Mouse (Mus musculus) heart, postnatal 0 days (tissue): ENCODE measurements around the gene Tgfbr1. TPM values are rescaled to one million over a fixed set of nuclear protein-coding genes. Genes with fewer than 3 reads are reported as not detected.

ENCODE experiments used
- ATAC-seq: fragments of 200-750 bp; cut with Nextera tagmentation; 2 replicates; pipeline ENCODE4 v1.8.0; 2017; ENCODE audit warnings: low read depth, moderate number of reproducible peaks, moderate library complexity; ENCODE audit not compliant: insufficient read depth
- DNase-seq: peaks from one replicate; pipeline ENCODE4 v3.0.0-alpha.2; 2016; ENCODE audit warnings: low spot score
- H3K27ac ChIP-seq: fragments of 300-500 bp; sonication (generic); 2 replicates; pipeline ENCODE4 v1.5.1; 2014; ENCODE audit warnings: low read depth, mild to moderate bottlenecking
- H3K27me3 ChIP-seq: fragments of 300-500 bp; sonication (generic); 2 replicates; pipeline ENCODE4 v1.6.1; 2014; ENCODE audit warnings: low read length, mixed read lengths; ENCODE audit not compliant: control insufficient read depth, insufficient read depth
- H3K36me3 ChIP-seq: fragments of 300-500 bp; sonication (generic); replicated peaks from 2 replicates; pipeline ENCODE4 v1.6.1; 2014; ENCODE audit warnings: low read length, mixed read lengths; ENCODE audit not compliant: control insufficient read depth, insufficient read depth
- H3K4me1 ChIP-seq: fragments of 300-500 bp; sonication (generic); 2 replicates; pipeline ENCODE4 v1.6.1; 2014; ENCODE audit warnings: antibody characterized with exemption; ENCODE audit not compliant: control insufficient read depth, insufficient read depth
- H3K4me2 ChIP-seq: fragments of 300-500 bp; sonication (generic); 2 replicates; pipeline ENCODE4 v1.6.1; 2014; ENCODE audit warnings: low read depth, mild to moderate bottlenecking, low read length, moderate library complexity
- H3K4me3 ChIP-seq: fragments of 300-500 bp; sonication (generic); 2 replicates; pipeline ENCODE4 v1.5.1; 2014; ENCODE audit warnings: low read depth, low read length
- H3K9ac ChIP-seq: fragments of 300-500 bp; sonication (generic); replicated peaks from 2 replicates; pipeline ENCODE4 v1.6.1; 2014; ENCODE audit warnings: low read depth, low read length, mixed read lengths
- H3K9me3 ChIP-seq: fragments of 300-500 bp; sonication (generic); replicated peaks from 2 replicates; pipeline ENCODE4 v1.6.1; 2016; ENCODE audit warnings: low read length; ENCODE audit not compliant: control insufficient read depth
- CTCF ChIP-seq: IDR thresholded peaks from 2 replicates; pipeline ENCODE4 v1.5.1; 2016; ENCODE audit warnings: antibody characterized with exemption, control low read depth, low read depth
- EP300 ChIP-seq: IDR thresholded peaks from 2 replicates; pipeline ENCODE4 v1.6.1; 2016; ENCODE audit warnings: antibody characterized with exemption, low read depth
- WGBS: fragments of 180-500 bp; shearing (Covaris S2); extraction: QIAGEN DNeasy Blood & Tissue Kit; methylation state at CpG from one replicate; pipeline ENCODE4 v1.1.7; 2014; 5-methylcytosine and 5-hydroxymethylcytosine counted together
- polyA plus RNA-seq: library from polyadenylated mRNA; unstranded; fragments of >200 nt; fragmentation: Nextera tagmentation; extraction: Ambion mirVana; gene quantifications from 2 replicates; pipeline ENCODE4 v1.2.1, GENCODE M21; 2015
- total RNA-seq: library from RNA; depleted of rRNA; stranded (reverse); fragments of >200 nt; gene quantifications from 2 replicates; pipeline ENCODE4 v1.2.3, GENCODE M21; 2014; ENCODE audit warnings: low replicate concordance

The Tgfbr1 gene
- total and polyA plus RNA-seq, 2 experiments from 2014 or later, result 7.8 to 19.8 TPM

GRCm38 (mm10) chr4:47347022-47347421, 6.0 kb upstream of the Tgfbr1 start:
- H3K9me3 ChIP-seq, result no peaks in the 10 kb centered on the region
- no peak overlapping the region for H3K27ac ChIP-seq
- H3K4me2 ChIP-seq, result no peak overlapping the region
- WGBS, result 85% methylated on average over 4 of the region's 4 CpGs
- no peak overlapping the region for H3K9ac ChIP-seq
- H3K4me3 ChIP-seq, result no peak overlapping the region
- DNase-seq, result no peak
- 0 out of 2 replicates have a peak, but pooled peaks cover 4% of the 10 kb centered on the region for H3K27me3 ChIP-seq
- no peak for ATAC-seq
- H3K4me1 ChIP-seq, result no peaks in the 10 kb centered on the region
- H3K36me3 ChIP-seq, result no peaks in the 10 kb centered on the region
- TF ChIP-seq EP300, result no peak
- TF ChIP-seq CTCF, result no peak

GRCm38 (mm10) chr4:47349759-47350158, 3.3 kb upstream of the Tgfbr1 start:
- DNase-seq, result no peak
- H3K4me1 ChIP-seq, result peaks cover 7% of the 10 kb centered on the region; the same call in 1 of the 2 replicates
- no peak for TF ChIP-seq EP300
- no peak for TF ChIP-seq CTCF
- no peak overlapping the region for H3K27ac ChIP-seq
- 0 out of 2 replicates have a peak, but pooled peaks cover 4% of the 10 kb centered on the region for H3K27me3 ChIP-seq
- no peak for ATAC-seq
- no peak overlapping the region for H3K9ac ChIP-seq
- H3K9me3 ChIP-seq, result no peaks in the 10 kb centered on the region
- H3K36me3 ChIP-seq, result no peaks in the 10 kb centered on the region
- 60% methylated on average over 6 of the region's 6 CpGs for WGBS
- no peak overlapping the region for H3K4me3 ChIP-seq
- no peak overlapping the region for H3K4me2 ChIP-seq

GRCm38 (mm10) chr4:47351386-47352049, 1.5 kb upstream of the Tgfbr1 start:
- peak; percentile 90 for DNase-seq
- Histone ChIP-seq H3K9me3 (no peaks in the 10 kb centered on the region), H3K27me3 (0 out of 2 replicates have a peak, but pooled peaks cover 4% of the 10 kb centered on the region), H3K4me2 (peak overlapping the region; percentile 100), H3K9ac (no peak overlapping the region), H3K4me1 (peaks cover 8% of the 10 kb centered on the region), H3K36me3 (no peaks in the 10 kb centered on the region), H3K4me3 (peak overlapping the region; percentile 87), H3K27ac (peak overlapping the region; percentile 73)
- no peak for TF ChIP-seq EP300
- peak; percentile 54 for TF ChIP-seq CTCF
- 32% methylated on average over 9 of the region's 9 CpGs for whole genome bisulfite sequencing
- ATAC-seq, result no peak

GRCm38 (mm10) chr4:47352061-47352661, 861 bp upstream of the Tgfbr1 start:
- Histone ChIP-seq H3K27ac (peak overlapping the region; percentile 73), H3K4me2 (peak overlapping the region; percentile 100), H3K36me3 (no peaks in the 10 kb centered on the region), H3K9ac (peak overlapping the region; percentile 75), H3K4me3 (peak overlapping the region; percentile 87), H3K9me3 (no peaks in the 10 kb centered on the region), H3K27me3 (0 out of 2 replicates have a peak, but pooled peaks cover 4% of the 10 kb centered on the region), H3K4me1 (peaks cover 8% of the 10 kb centered on the region)
- 1% methylated on average over 32 of the region's 32 CpGs for WGBS
- DNase-seq, result peak; percentile 34
- TF ChIP-seq EP300, result no peak
- no peak for TF ChIP-seq CTCF
- ATAC-seq, result no peak; the same call in 1 of the 2 replicates

GRCm38 (mm10) chr4:47353416-47354111, 542 bp downstream of the Tgfbr1 start:
- H3K4me2 ChIP-seq, result peak overlapping the region; percentile 100
- H3K36me3 ChIP-seq, result no peaks in the 10 kb centered on the region
- H3K4me3 ChIP-seq, result peak overlapping the region; percentile 87
- DNase-seq, result peak; percentile 58
- 0 out of 2 replicates have a peak, but pooled peaks cover 4% of the 10 kb centered on the region for H3K27me3 ChIP-seq
- no peaks in the 10 kb centered on the region for H3K9me3 ChIP-seq
- peak overlapping the region; percentile 84 for H3K9ac ChIP-seq
- WGBS, result under 1% methylated on average over 36 of the region's 73 CpGs
- peak overlapping the region; percentile 98 for H3K27ac ChIP-seq
- TF ChIP-seq EP300, result no peak
- TF ChIP-seq CTCF, result no peak
- H3K4me1 ChIP-seq, result peaks cover 13% of the 10 kb centered on the region
- peak; percentile 76 for ATAC-seq
